Mouse (Mus musculus): ENCODE measurements around the gene Ccdc88c.

Gene Ccdc88c

DNA sequence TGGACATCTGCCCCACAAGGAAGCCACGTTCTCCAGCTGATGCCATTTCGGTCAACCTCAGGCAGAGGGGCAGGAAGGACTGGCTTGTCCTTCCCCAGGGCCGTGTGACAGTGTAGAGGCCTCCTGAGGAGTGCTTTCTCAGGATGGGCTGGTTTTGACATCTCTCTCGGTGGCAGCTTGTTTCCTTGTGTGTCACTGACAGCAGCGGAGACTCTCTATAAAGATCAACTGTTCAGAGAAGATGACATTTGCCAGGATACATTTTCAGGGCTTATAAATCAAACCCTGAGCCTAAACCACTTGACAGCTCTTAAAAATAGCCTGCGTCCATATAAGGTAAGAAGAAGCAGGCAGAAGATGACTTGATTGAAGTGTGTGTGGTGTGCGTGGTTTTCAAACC lies 59.0 kb downstream of the Ccdc88c start:
- DNase-seq (ENCODE audit: low read depth, low spot score) = no peak

DNA sequence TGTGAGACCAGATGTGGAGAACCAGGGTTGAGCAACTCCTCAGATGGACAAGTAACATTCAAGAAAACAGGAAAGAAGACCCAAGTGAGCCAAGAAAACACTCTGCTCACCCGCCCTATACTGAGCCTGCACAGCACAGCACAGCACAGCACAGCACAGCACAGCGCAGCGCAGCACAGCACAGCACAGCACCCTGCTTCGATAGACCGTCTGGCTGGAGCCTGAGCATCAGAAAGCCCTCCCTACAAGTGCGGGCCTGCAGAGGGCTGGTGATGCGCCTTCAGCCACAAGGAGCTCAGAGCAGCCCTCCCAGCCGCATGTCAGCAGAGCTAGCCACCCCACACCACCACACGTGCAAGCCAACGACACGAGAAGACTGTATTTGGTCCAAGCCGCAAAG lies 61.5 kb downstream of the Ccdc88c start:
- DNase-seq (ENCODE audit: low read depth, low spot score) = no peak

- DNase-seq (ENCODE audit: low read depth, low spot score) = peak; percentile 62
These were observed 62.6 kb downstream of the Ccdc88c start for GRCm38 (mm10) chr12:100966253-100966652.

DNA sequence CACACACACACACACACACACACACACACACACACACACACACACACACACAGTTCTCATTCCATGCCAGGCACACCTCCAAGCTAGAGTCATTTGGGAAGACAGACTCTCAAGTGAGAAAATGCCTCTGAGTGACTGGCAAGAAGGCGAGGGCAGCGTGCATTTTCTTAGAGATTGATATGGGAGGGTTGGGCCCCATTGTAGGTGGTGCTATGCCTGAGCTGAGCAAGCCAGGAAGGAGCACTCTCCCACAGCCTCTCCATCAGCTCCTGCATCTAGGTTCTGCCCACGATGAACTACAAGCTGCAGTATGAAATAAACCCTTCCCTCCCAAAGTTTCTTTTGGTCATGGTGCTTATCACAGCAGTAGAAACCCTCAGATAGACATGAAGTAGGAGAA lies 63.6 kb downstream of the Ccdc88c start:
- peak; percentile 69 for DNase-seq (ENCODE audit: low read depth, low spot score)

GRCm38 (mm10) chr12:100958621-100959592 lies 69.9 kb downstream of the Ccdc88c start:
- DNase-seq (ENCODE audit: low read depth, low spot score) = no peak

- DNase-seq (ENCODE audit: low read depth, low spot score) = no peak
These were observed 70.8 kb downstream of the Ccdc88c start for GRCm38 (mm10) chr12:100958006-100958405.

GRCm38 (mm10) chr12:100957257-100957656 lies 71.6 kb downstream of the Ccdc88c start:
- no peak for DNase-seq (ENCODE audit: low read depth, low spot score)

DNA sequence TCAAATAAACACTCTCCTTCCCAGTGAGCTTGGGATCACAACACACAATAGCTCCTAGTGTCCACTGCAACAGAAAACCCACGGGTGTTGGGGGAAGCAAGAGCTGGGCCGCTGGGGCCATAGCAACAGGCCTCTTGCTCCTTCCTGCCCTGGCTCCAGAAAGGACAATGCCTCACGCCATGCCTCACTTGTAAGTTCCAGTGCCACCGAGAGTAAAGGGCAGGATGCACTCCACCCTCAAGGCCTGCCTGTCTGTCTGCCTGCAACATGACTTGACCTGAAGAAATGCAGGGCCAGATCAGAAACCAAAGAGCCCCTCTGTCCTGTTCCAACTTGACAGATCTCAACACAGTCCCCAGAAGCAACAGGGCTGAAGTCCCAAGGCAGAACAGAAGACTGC lies 72.0 kb downstream of the Ccdc88c start:
- no peak for DNase-seq (ENCODE audit: low read depth, low spot score)

- DNase-seq (ENCODE audit: low read depth, low spot score) = no peak
These were observed 72.8 kb downstream of the Ccdc88c start for GRCm38 (mm10) chr12:100956028-100956427.

DNA sequence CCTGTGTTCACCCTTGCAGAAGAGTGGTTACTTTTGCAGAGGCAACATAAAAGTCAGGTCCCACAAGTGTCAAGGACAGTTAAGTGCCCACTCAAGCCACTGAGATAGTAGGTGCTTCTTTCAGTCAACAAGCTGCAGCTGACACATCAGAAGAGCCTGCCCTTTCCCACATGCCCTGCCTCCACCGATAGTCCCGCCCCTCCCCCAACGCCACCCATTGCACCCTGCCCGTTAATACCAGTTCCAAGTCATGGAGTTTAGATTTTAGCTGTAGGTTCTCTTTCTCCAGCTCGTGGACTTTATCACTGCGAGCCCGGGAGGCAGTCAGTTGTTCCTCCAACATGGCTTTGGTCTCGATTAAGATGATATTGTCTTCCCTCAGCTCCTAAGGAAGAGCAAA lies 74.9 kb downstream of the Ccdc88c start:
- DNase-seq (ENCODE audit: low read depth, low spot score) = no peak

DNA sequence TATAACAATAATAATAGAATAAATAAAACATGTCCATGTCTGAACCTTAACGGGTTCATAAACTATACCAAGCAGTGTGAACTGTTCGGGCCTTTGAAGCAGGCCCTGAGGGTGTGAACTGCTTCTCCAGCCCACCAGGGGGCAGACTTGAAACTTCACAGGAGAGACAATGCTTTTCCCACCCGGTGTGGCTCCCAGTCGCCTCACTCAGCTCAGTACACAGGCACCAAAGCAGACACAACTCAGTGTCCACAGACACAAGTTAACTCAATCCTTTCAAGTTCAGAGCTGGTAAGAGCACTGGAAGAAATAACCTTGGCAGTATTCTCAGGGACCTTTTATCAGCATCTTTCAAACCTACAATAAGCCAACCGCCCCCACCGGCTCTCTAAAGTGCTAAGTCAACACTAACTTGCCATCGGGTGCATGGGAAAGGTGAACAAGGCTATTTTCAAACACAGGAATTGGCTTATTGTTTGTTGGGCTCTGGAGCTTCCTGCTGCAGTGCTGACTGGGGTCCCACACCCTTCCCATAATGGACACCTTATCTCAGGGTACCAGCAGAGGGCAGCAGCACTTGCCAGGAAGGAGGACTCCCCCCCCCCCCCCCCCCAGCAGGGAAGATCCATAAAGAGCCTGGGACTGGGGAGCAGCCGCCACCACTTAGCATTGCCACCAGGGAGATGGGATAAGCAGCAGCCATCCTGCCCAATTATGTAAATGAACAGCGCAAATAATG lies 76.5 kb downstream of the Ccdc88c start:
- no peak for DNase-seq (ENCODE audit: low read depth, low spot score)

GRCm38 (mm10) chr12:100949146-100949545 lies 79.7 kb downstream of the Ccdc88c start:
- no peak for DNase-seq (ENCODE audit: low read depth, low spot score)

- no peak for DNase-seq (ENCODE audit: low read depth, low spot score)
These were observed 80.8 kb downstream of the Ccdc88c start for GRCm38 (mm10) chr12:100948021-100948420.

DNA sequence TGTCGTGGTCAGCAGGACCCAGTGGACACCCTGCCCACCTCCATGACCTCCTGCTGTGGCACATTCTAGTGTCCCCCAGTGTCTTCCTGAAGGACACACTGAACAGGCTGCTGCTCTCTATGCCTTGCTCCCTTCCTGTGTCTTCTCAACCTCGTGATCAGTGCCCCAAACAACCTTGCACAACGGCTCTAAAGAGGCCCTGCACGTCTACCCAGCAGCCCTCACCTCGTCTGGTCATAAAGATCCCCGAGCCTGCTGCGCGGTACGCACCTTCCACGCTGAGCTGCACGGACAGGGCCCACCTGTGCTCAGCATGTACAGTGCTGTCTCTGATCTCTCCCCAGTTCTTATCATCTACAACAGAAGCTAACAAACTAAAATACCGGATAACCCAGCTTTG lies 82.9 kb downstream of the Ccdc88c start:
- no peak for DNase-seq (ENCODE audit: low read depth, low spot score)

DNA sequence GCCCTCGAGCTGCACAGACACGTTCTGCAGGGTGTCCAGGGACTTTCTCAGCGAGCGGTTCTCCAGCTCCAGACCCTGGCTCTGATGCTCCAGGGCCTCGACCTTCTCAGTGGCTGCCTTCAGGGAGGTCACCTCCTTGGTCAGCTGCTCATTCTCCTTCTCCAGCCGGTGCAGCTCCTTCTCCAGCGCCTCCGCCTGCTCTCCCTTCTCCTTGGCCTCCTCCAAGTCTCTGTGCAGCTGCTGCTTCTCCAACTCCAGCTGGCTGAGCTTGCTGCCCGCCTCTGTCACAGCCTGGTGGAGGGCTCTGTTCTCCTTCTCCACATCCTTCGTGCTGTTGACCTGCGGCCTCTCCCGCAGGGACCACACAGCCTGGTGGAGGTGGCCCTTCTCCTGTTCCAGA lies 83.4 kb downstream of the Ccdc88c start:
- no peak for DNase-seq (ENCODE audit: low read depth, low spot score)

DNA sequence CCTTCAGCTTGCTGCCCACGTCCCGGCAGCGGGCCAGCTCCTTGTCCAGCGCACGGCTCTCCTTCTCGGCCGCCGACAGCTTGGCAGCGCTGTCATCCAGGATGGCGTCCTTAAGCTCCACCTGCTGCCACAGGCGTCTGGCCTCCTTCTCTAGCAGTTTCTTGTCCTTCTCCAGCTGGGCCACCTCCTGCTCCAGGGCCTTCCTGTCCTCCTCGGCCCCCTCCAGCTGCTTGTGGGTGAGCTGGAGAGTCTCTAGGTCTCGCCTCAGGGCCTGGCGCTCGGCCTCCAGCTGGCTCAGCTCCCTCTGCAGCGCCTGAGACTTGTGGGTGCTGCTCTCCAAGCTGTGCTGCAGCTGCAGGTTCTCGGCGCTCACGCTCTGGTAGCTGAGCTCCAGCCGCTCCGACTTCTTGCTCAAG lies 83.9 kb downstream of the Ccdc88c start:
- DNase-seq (ENCODE audit: low read depth, low spot score) = no peak

GRCm38 (mm10) chr12:100943146-100943545 lies 85.7 kb downstream of the Ccdc88c start:
- no peak for DNase-seq (ENCODE audit: low read depth, low spot score)

- DNase-seq (ENCODE audit: low read depth, low spot score) = no peak
These were observed 87.5 kb downstream of the Ccdc88c start for GRCm38 (mm10) chr12:100941361-100941760.

DNA sequence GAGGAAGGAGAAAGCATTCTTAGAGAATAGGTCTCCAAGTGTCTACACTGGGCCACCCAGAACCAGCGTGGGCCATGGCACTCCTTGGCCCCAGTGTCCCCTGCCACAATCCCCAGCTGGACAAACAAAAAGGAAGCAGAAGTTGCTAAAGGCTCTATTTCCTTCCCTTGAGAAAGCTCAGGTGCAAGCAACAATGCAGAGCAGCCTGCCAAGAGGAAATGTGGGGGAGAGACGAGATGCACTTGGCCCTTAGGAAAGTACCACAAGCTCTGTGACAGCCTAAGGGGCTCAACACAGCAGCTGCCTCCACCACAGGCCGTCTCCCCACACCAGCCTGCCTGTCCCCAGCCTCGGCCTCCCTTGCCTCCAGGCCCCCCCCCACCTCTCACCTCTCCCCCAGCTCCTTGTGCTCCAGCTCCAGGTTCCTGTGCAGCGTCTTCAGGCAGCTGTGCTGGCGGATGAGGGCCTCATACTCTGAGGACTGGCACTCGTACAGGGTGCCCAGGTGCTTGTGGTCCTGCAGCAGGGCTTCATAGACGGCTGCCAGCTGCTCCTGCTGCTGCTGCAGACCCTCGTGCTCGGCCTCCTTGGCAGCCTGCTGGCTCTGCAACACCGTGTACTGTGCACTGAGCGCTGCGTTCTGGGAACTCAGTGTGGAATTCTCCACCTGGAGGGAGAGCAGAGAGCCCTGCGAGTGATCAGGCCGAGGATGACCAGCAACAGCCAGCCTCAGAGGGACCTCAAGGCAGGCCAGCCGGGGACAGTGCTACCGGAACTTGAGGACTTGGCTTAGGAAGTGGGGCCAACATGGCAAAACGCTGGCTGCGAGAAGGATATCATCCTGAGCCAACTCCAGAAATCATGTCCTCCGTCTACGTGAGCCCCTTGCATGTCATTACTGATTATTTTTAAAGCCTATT lies 91.2 kb downstream of the Ccdc88c start:
- no peak for DNase-seq (ENCODE audit: low read depth, low spot score)

DNA sequence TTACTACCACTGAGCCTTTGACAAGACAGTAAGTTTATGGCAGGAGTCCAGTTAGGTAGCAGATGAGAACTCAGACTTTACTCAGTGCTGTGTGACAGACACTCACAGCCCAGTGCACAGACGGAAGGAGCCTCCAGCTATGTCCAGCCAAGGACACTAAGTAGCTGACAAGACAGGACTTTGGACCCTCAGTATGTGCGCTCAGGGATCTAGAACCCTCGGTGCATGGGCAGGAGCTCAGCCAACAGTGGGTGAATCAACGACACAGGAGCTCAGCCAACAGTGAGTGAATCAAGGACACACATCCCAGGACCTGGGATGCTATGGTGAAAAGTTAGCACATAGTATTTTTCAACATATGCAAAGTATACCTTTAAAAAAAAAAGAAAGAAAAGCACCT lies 92.1 kb downstream of the Ccdc88c start:
- DNase-seq (ENCODE audit: low read depth, low spot score) = no peak

GRCm38 (mm10) chr12:100936116-100936515 lies 92.7 kb downstream of the Ccdc88c start:
- no peak for DNase-seq (ENCODE audit: low read depth, low spot score)

DNA sequence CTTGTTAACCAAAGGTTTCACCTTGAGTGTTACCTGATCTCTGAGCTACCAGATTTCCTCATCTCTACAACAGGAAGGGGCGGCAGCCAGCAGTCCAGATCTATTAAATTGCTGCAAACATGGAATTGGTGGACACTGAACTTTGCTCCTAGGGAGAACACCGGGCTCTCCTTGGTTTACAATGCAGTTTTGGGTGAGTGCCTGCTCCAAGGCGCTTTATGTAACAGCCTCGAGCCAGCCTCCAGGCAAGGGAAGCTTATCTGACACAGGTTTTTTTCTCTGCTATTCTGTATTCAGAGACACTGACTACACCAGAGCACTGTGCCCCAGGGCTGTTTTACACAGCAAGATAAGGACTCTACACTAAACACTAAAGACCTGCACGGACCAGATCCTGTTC lies 94.1 kb downstream of the Ccdc88c start:
- DNase-seq (ENCODE audit: low read depth, low spot score) = no peak
